Mouse (Mus musculus): ENCODE results near the gene Ugt1a8.

DNA sequence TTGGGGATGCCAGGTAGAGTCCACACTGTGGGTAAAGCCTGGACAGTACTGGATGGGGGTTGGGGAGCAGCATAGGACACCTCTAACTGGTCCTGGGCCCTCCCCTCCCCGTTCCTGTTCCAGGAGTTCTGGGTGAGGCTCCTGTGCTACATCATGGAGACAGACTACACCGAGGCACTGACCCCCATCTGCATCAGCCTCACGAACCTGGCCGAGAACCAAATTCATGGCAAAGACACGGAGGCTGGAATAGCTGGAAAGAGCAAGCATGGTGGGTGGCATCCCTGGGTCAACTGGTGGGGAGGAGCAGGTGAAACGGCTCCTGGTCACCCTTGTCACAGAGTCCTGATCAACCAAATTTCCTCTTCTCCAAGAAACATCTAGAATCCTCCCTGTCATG, 151.2 kb downstream of the Ugt1a8 start:
- no peak for TF ChIP-seq CTCF (IDR thresholded peaks at IDR 0.05; ENCODE audit: low read depth, low read length)
- no peak for TF ChIP-seq POLR2A (IDR thresholded peaks at IDR 0.05; ENCODE audit: extremely low read depth, insufficient read depth, low read length)
